Mouse (Mus musculus) embryonic facial prominence, embryonic 15.5 days (tissue): ENCODE measurements around the gene Zfp143. TPM values are rescaled to one million over a fixed set of nuclear protein-coding genes. Genes with fewer than 3 reads are reported as not detected.

Source experiments
- ATAC-seq: fragments of 200-750 bp; cut with Nextera tagmentation; 2 replicates; pipeline ENCODE4 v1.8.0; 2017; ENCODE audit warnings: low read depth, moderate TSS enrichment; ENCODE audit not compliant: insufficient number of reproducible peaks, low FRiP score, low TSS enrichment
- H3K27ac ChIP-seq: fragments of 300-500 bp; sonication (generic); replicated peaks from 2 replicates; pipeline ENCODE4 v1.5.1; 2015; ENCODE audit warnings: mild to moderate bottlenecking, inconsistent platforms
- H3K27me3 ChIP-seq: fragments of 300-500 bp; sonication (generic); 2 replicates; pipeline ENCODE4 v1.6.1; 2015; ENCODE audit warnings: inconsistent platforms
- H3K36me3 ChIP-seq: fragments of 300-500 bp; sonication (generic); 2 replicates; pipeline ENCODE4 v1.6.1; 2015; ENCODE audit warnings: mild to moderate bottlenecking, inconsistent platforms
- H3K4me1 ChIP-seq: fragments of 300-500 bp; sonication (generic); 2 replicates; pipeline ENCODE4 v1.6.1; 2015; ENCODE audit warnings: inconsistent platforms
- H3K4me2 ChIP-seq: fragments of 300-500 bp; sonication (generic); replicated peaks from 2 replicates; pipeline ENCODE4 v1.6.1; 2015; ENCODE audit warnings: mild to moderate bottlenecking, inconsistent platforms
- H3K4me3 ChIP-seq: fragments of 300-500 bp; sonication (generic); replicated peaks from 2 replicates; pipeline ENCODE4 v1.5.1; 2015; ENCODE audit warnings: mild to moderate bottlenecking, inconsistent platforms
- H3K9ac ChIP-seq: fragments of 300-500 bp; sonication (generic); 2 replicates; pipeline ENCODE4 v1.6.1; 2015; ENCODE audit warnings: inconsistent platforms
- H3K9me3 ChIP-seq: fragments of 300-500 bp; sonication (generic); replicated peaks from 2 replicates; pipeline ENCODE4 v1.6.1; 2016; ENCODE audit warnings: inconsistent platforms
- WGBS: fragments of 180-500 bp; shearing (Covaris S2); methylation state at CpG from one replicate; pipeline ENCODE4 v1.1.7; 2015; 5-methylcytosine and 5-hydroxymethylcytosine counted together
- polyA plus RNA-seq: library from polyadenylated mRNA; unstranded; fragments of >200 nt; fragmentation: Nextera tagmentation; extraction: Ambion mirVana; gene quantifications from 2 replicates; pipeline ENCODE4 v1.2.1, GENCODE M21; 2015

Gene Zfp143
- polyA plus RNA-seq, 1 experiment from 2014 or later: 17.3 TPM

DNA sequence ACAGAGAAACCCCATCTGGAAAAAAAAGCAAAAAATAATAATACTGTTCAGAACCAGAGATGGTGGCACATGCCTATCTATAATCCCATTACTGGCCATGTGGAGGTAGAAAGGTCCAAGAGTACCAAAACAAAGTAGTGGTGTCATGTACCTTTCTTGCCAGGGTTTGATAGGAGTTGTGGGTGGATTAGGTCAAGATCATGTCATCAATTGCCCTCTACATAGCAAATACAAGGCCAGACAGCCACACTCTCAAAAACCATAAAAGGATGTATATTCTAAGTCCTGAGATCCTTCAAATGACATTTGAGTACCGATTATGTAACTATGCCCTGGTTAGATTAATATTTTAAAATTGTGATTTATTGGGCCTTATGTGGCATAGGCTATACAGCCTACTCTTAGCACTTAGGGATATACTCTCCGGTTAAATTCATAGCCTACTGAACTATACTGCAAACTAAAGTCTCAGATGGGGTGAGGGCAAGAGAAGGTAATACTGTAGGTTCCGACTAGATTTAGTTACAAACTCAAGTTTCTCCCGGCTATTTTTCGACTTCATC, 830 bp upstream of the Zfp143 start:
- Histone ChIP-seq H3K27ac (peak overlapping the region; percentile 99), H3K36me3 (peaks cover 25% of the 10 kb centered on the region), H3K4me1 (peaks cover 17% of the 10 kb centered on the region), H3K27me3 (no peaks in the 10 kb centered on the region), H3K4me2 (peak overlapping the region; percentile 56), H3K4me3 (peak overlapping the region; percentile 69), H3K9me3 (no peaks in the 10 kb centered on the region), H3K9ac (peak overlapping the region; percentile 86; the same call in 1 of the 2 replicates)
- ATAC-seq: no peak
- 19% methylated on average over 5 of the region's 5 CpGs for WGBS

- Histone ChIP-seq H3K27ac (peak overlapping the region; percentile 99), H3K27me3 (no peaks in the 10 kb centered on the region), H3K4me1 (peaks cover 17% of the 10 kb centered on the region), H3K9ac (peak overlapping the region; percentile 86), H3K4me3 (peak overlapping the region; percentile 69), H3K36me3 (peaks cover 23% of the 10 kb centered on the region), H3K4me2 (peak overlapping the region; percentile 56), H3K9me3 (no peaks in the 10 kb centered on the region)
- ATAC-seq: no peak; the same call in 1 of the 2 replicates
- WGBS: under 1% methylated on average over 26 of the region's 26 CpGs
Observed at GRCm38 (mm10) chr7:110060669-110061198, 283 bp upstream of the Zfp143 start.

GRCm38 (mm10) chr7:110061752-110062273, 796 bp downstream of the Zfp143 start:
- peak; percentile 86 for ATAC-seq

DNA sequence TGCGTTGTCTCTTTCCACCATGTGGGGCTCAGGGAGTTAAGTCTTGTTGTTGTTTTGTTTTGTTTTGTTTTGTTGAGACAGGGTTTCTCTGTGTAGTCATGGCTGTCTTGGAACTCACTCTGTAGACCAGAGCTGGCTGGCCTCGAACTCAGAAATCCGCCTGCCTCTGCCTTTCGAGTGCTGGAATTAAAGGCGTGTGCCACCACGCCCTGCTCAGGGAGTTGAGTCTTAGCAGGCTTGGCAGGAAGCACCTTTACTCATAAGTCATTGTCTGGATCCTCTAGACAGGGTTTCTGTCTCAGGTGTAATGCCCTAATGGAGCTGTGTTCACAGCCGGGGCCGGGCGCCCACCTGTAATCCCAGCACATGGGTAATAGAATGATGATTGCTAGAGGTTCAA, 2.7 kb downstream of the Zfp143 start:
- H3K9me3 ChIP-seq: no peaks in the 10 kb centered on the region
- 96% methylated on average over 9 of the region's 9 CpGs for WGBS

More at GRCm38 (mm10) chr7:110061752-110062273, 796 bp downstream of the Zfp143 start:
- H3K9me3 ChIP-seq: no peaks in the 10 kb centered on the region
- peak overlapping the region; percentile 100 for H3K27ac ChIP-seq
- peaks cover 20% of the 10 kb centered on the region for H3K36me3 ChIP-seq
- WGBS: under 1% methylated on average over 47 of the region's 48 CpGs
- H3K9ac ChIP-seq: peak overlapping the region; percentile 90
- no peaks in the 10 kb centered on the region for H3K27me3 ChIP-seq
- H3K4me1 ChIP-seq: peaks cover 17% of the 10 kb centered on the region
- peak overlapping the region; percentile 49 for H3K4me2 ChIP-seq
- H3K4me3 ChIP-seq: peak overlapping the region; percentile 69

GRCm38 (mm10) chr7:110069070-110069469, 8.1 kb downstream of the Zfp143 start:
- no peak overlapping the region for H3K27ac ChIP-seq
- no peaks in the 10 kb centered on the region for H3K9me3 ChIP-seq
- no peaks in the 10 kb centered on the region for H3K27me3 ChIP-seq
- H3K9ac ChIP-seq: no peak overlapping the region
- ATAC-seq: no peak
- WGBS: 89% methylated on average over 2 of the region's 2 CpGs
- H3K4me2 ChIP-seq: no peak overlapping the region
- H3K4me1 ChIP-seq: no peaks in the 10 kb centered on the region
- H3K4me3 ChIP-seq: no peak overlapping the region
- peaks cover 46% of the 10 kb centered on the region for H3K36me3 ChIP-seq

More for the DNA sequence above, 2.7 kb downstream of the Zfp143 start:
- H3K36me3 ChIP-seq: peaks cover 24% of the 10 kb centered on the region
- ATAC-seq: no peak
- no peak overlapping the region for H3K9ac ChIP-seq
- H3K4me3 ChIP-seq: no peak overlapping the region
- H3K4me2 ChIP-seq: no peak overlapping the region
- no peaks in the 10 kb centered on the region for H3K27me3 ChIP-seq
- H3K27ac ChIP-seq: no peak overlapping the region
- H3K4me1 ChIP-seq: peaks cover 17% of the 10 kb centered on the region

- no peak overlapping the region for H3K4me3 ChIP-seq
- H3K9me3 ChIP-seq: no peaks in the 10 kb centered on the region
- H3K27me3 ChIP-seq: no peaks in the 10 kb centered on the region
- H3K4me1 ChIP-seq: no peaks in the 10 kb centered on the region
- no peak overlapping the region for H3K9ac ChIP-seq
- peaks cover 76% of the 10 kb centered on the region for H3K36me3 ChIP-seq
- H3K27ac ChIP-seq: no peak overlapping the region
- no peak overlapping the region for H3K4me2 ChIP-seq
- ATAC-seq: no peak
- WGBS: 85% methylated on average over 5 of the region's 5 CpGs
Observed at GRCm38 (mm10) chr7:110078168-110078567, 17.2 kb downstream of the Zfp143 start.

GRCm38 (mm10) chr7:110083386-110084165, 22.6 kb downstream of the Zfp143 start:
- H3K27me3 ChIP-seq: no peaks in the 10 kb centered on the region
- no peak overlapping the region for H3K4me3 ChIP-seq
- H3K4me1 ChIP-seq: no peaks in the 10 kb centered on the region
- H3K9me3 ChIP-seq: no peaks in the 10 kb centered on the region
- H3K4me2 ChIP-seq: no peak overlapping the region
- no peak overlapping the region for H3K27ac ChIP-seq
- H3K36me3 ChIP-seq: peaks cover 81% of the 10 kb centered on the region
- ATAC-seq: no peak
- WGBS: 70% methylated on average over 13 of the region's 13 CpGs
- no peak overlapping the region for H3K9ac ChIP-seq

DNA sequence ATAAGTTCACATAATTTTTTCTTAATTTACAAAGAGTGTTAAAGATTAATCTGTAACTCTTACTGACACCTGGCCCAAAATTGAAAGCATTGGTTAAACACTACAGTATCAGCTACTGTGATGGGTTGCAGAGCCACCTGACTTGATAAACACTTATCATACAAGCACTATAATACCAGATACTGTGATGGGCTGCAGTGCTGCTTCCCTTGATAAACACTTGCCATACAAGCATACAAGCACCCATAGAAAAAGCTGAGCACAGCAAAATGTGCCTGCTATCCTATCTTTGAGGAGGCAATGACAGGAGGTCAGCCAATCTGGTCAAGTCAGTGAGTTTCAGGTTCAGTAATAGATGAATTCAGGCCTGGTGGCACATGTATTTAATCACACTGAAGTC, 24.2 kb downstream of the Zfp143 start:
- no peaks in the 10 kb centered on the region for H3K27me3 ChIP-seq
- ATAC-seq: no peak
- no peaks in the 10 kb centered on the region for H3K9me3 ChIP-seq
- no peaks in the 10 kb centered on the region for H3K4me1 ChIP-seq
- peaks cover 76% of the 10 kb centered on the region for H3K36me3 ChIP-seq
- no peak overlapping the region for H3K4me3 ChIP-seq
- no peak overlapping the region for H3K9ac ChIP-seq
- no peak overlapping the region for H3K27ac ChIP-seq
- H3K4me2 ChIP-seq: no peak overlapping the region

GRCm38 (mm10) chr7:110087914-110088313, 26.9 kb downstream of the Zfp143 start:
- WGBS: 76% methylated on average over 4 of the region's 4 CpGs
- Histone ChIP-seq H3K4me1 (no peaks in the 10 kb centered on the region), H3K4me2 (no peak overlapping the region), H3K9me3 (no peaks in the 10 kb centered on the region), H3K9ac (no peak overlapping the region), H3K4me3 (no peak overlapping the region), H3K27me3 (no peaks in the 10 kb centered on the region), H3K36me3 (peaks cover 81% of the 10 kb centered on the region), H3K27ac (no peak overlapping the region)
- no peak for ATAC-seq

GRCm38 (mm10) chr7:110091670-110092069, 30.7 kb downstream of the Zfp143 start:
- no peak for ATAC-seq
- H3K4me2 ChIP-seq: no peak overlapping the region
- H3K27ac ChIP-seq: no peak overlapping the region
- no peaks in the 10 kb centered on the region for H3K9me3 ChIP-seq
- H3K4me1 ChIP-seq: no peaks in the 10 kb centered on the region
- H3K27me3 ChIP-seq: no peaks in the 10 kb centered on the region
- H3K4me3 ChIP-seq: no peak overlapping the region
- peaks cover 85% of the 10 kb centered on the region for H3K36me3 ChIP-seq
- no peak overlapping the region for H3K9ac ChIP-seq
- WGBS: 83% methylated on average over 7 of the region's 7 CpGs

- ATAC-seq: no peak
- Histone ChIP-seq H3K4me1 (peaks cover 9% of the 10 kb centered on the region), H3K27ac (no peak overlapping the region), H3K27me3 (no peaks in the 10 kb centered on the region), H3K4me2 (no peak overlapping the region), H3K4me3 (no peak overlapping the region), H3K36me3 (peaks cover 50% of the 10 kb centered on the region), H3K9ac (no peak overlapping the region), H3K9me3 (no peaks in the 10 kb centered on the region)
- WGBS: 80% methylated on average over 4 of the region's 4 CpGs
Observed at GRCm38 (mm10) chr7:110096332-110096731, 35.3 kb downstream of the Zfp143 start.
